Mouse (Mus musculus): ENCODE measurements around the gene Olfr850.

Gene Olfr850

GRCm38 (mm10) chr9:19478148-19478547, at the start of gene Olfr850:
TSS of gene Olfr850 (minus strand) at chr9:19478248.
- in situ Hi-C loops (cut with MboI, MseI), result no loop called here

GRCm38 (mm10) chr9:19492995-19493394, 14.9 kb upstream of the Olfr850 start, which contains the start of gene Olfr851:
TSS of gene Olfr851 (plus strand) at chr9:19493295.
- in situ Hi-C loops (cut with MboI, MseI), result no loop called here

GRCm38 (mm10) chr9:19439966-19440365, 38.1 kb downstream of the Olfr850 start, which contains the start of gene Olfr849:
TSS of gene Olfr849 (plus strand) at chr9:19440266.
- in situ Hi-C loops (cut with MboI, MseI), result no loop called here
